ENCODE assay signal across 10 mouse cellular contexts in the genomic region with DNA sequence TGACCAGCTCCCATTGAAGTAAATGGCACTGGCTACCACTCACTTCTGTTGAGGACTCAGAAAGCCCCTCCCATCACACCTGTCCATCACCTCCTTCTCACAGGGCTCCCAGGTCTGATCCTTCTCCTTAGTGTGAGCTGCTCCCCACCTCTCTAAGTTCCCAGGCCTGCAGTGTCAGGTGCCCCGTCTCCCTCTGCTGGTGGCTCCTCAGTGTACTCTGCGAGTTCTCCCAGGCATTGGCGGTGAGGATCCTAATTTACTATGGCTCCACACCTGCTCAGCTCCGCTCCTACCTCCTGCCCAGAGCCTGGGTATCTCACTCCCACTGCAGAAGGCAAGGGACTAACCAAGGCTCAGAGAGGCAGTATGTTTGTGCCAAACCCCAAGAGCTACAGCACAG. TPM values are rescaled to one million over a fixed set of nuclear protein-coding genes. Genes with fewer than 3 reads are reported as not detected.
DNase-seq lines count a peak whose midpoint lies in the region; ATAC-seq and TF ChIP-seq lines count a peak whose summit lies in the region.
"Had no signal": no experiment of that assay in that cellular context is flagged by ENCODE, and none has a peak within 500 bp of the region (broad histone marks: within the 10 kb centered on the region; RNA-seq: fewer than 3 reads in every experiment).

No protein-coding gene starts in this region.

- H3K4me1 ChIP-seq in forebrain, embryonic 10.5 days, result peaks cover 68% of the 10 kb centered on the region
- H3K4me1 ChIP-seq in forebrain, embryonic 12.5 days, result peaks cover 64% of the 10 kb centered on the region
- peaks cover 56% of the 10 kb centered on the region for H3K4me1 ChIP-seq in midbrain, embryonic 12.5 days
- peaks cover 63% of the 10 kb centered on the region for H3K4me1 ChIP-seq in midbrain, embryonic 13.5 days (replicated peaks)
- 0 out of 2 replicates have a peak, but pooled peaks cover 4% of the 10 kb centered on the region for H3K4me1 ChIP-seq in intestine, postnatal 0 days (replicated peaks; ENCODE audit: control insufficient read depth, insufficient read depth, low read length)

- TF ChIP-seq CTCF in intestine, postnatal 0 days (IDR thresholded peaks at IDR 0.05; ENCODE audit: low read depth), result peak; percentile 56

- DNase-seq in forebrain, embryonic 10.5 days (ENCODE audit: extremely low spot score, low spot score), result peak; percentile 30
- peak; percentile 31 for DNase-seq in right cerebral cortex, postnatal 25 days
- DNase-seq in yolk sac, embryonic 10.5 days (ENCODE audit: low spot score), result no peak
- DNase-seq in kidney, adult 9 months, result no peak

- peaks cover 100% of the 10 kb centered on the region for H3K27me3 ChIP-seq in forebrain, embryonic 10.5 days (ENCODE audit: poor library complexity, severe bottlenecking)
- peaks cover 100% of the 10 kb centered on the region for H3K27me3 ChIP-seq in forebrain, embryonic 12.5 days
- peaks cover 100% of the 10 kb centered on the region for H3K27me3 ChIP-seq in midbrain, embryonic 12.5 days
- H3K27me3 ChIP-seq in midbrain, embryonic 13.5 days, result peaks cover 96% of the 10 kb centered on the region
- H3K27me3 ChIP-seq in intestine, postnatal 0 days (replicated peaks; ENCODE audit: control insufficient read depth, insufficient read depth, low read length), result peaks cover 50% of the 10 kb centered on the region

- WGBS in forebrain, embryonic 10.5 days, result 9% methylated on average over 4 of the region's 4 CpGs
- WGBS in forebrain, embryonic 12.5 days, result 4% methylated on average over 4 of the region's 4 CpGs
- WGBS in midbrain, embryonic 12.5 days, result 5% methylated on average over 4 of the region's 4 CpGs
- WGBS in midbrain, embryonic 13.5 days, result 7% methylated on average over 4 of the region's 4 CpGs
- WGBS in intestine, postnatal 0 days, result 24% methylated on average over 4 of the region's 4 CpGs

- ATAC-seq in forebrain, embryonic 12.5 days (ENCODE audit: low FRiP score), result no peak
- no peak for ATAC-seq in midbrain, embryonic 12.5 days (ENCODE audit: low FRiP score, low read depth)
- ATAC-seq in midbrain, embryonic 13.5 days, result no peak
- ATAC-seq in intestine, postnatal 0 days, result no peak

- H3K4me3 ChIP-seq in forebrain, embryonic 10.5 days, result no peak overlapping the region
- H3K4me3 ChIP-seq in forebrain, embryonic 12.5 days (replicated peaks), result no peak overlapping the region
- H3K4me3 ChIP-seq in midbrain, embryonic 12.5 days, result no peak overlapping the region
- H3K4me3 ChIP-seq in midbrain, embryonic 13.5 days (replicated peaks), result no peak overlapping the region
- H3K4me3 ChIP-seq in intestine, postnatal 0 days (ENCODE audit: low read depth, low read length), result no peak overlapping the region
- H3K4me3 ChIP-seq: limb, embryonic 13.5 days had no signal

- H3K9me3 ChIP-seq in forebrain, embryonic 10.5 days, result no peaks in the 10 kb centered on the region
- no peaks in the 10 kb centered on the region for H3K9me3 ChIP-seq in forebrain, embryonic 12.5 days
- H3K9me3 ChIP-seq in midbrain, embryonic 12.5 days, result no peaks in the 10 kb centered on the region
- H3K9me3 ChIP-seq in midbrain, embryonic 13.5 days, result no peaks in the 10 kb centered on the region
- H3K9me3 ChIP-seq in intestine, postnatal 0 days (ENCODE audit: control insufficient read depth), result no peaks in the 10 kb centered on the region
- H3K9me3 ChIP-seq: limb, embryonic 13.5 days had no signal

- H3K4me2 ChIP-seq in forebrain, embryonic 12.5 days, result no peak overlapping the region
- H3K4me2 ChIP-seq in midbrain, embryonic 12.5 days (replicated peaks), result no peak overlapping the region
- no peak overlapping the region for H3K4me2 ChIP-seq in midbrain, embryonic 13.5 days (replicated peaks)
- H3K4me2 ChIP-seq in intestine, postnatal 0 days (replicated peaks; ENCODE audit: low read depth), result no peak overlapping the region

- H3K9ac ChIP-seq in forebrain, embryonic 12.5 days, result no peak overlapping the region
- no peak overlapping the region; the same call in 1 of the 2 replicates for H3K9ac ChIP-seq in midbrain, embryonic 12.5 days (replicated peaks)
- H3K9ac ChIP-seq in midbrain, embryonic 13.5 days (replicated peaks), result no peak overlapping the region
- no peak overlapping the region for H3K9ac ChIP-seq in intestine, postnatal 0 days (ENCODE audit: low read depth, low read length)
- H3K9ac ChIP-seq: limb, embryonic 13.5 days had no signal

- H3K27ac ChIP-seq in forebrain, embryonic 10.5 days, result 0 out of 2 replicates have a peak overlapping the region, but pooled peaks have one; percentile 11
- H3K27ac ChIP-seq in forebrain, embryonic 12.5 days, result no peak overlapping the region
- peak overlapping the region; percentile 36; the same call in 1 of the 2 replicates for H3K27ac ChIP-seq in midbrain, embryonic 12.5 days (replicated peaks)
- no peak overlapping the region; the same call in 1 of the 2 replicates for H3K27ac ChIP-seq in midbrain, embryonic 13.5 days
- H3K27ac ChIP-seq in intestine, postnatal 0 days (ENCODE audit: low read depth, low read length), result no peak overlapping the region
- H3K27ac ChIP-seq: limb, embryonic 13.5 days had no signal

- H3K36me3 ChIP-seq in forebrain, embryonic 10.5 days (replicated peaks), result no peaks in the 10 kb centered on the region
- no peaks in the 10 kb centered on the region for H3K36me3 ChIP-seq in forebrain, embryonic 12.5 days (replicated peaks)
- no peaks in the 10 kb centered on the region for H3K36me3 ChIP-seq in midbrain, embryonic 12.5 days
- H3K36me3 ChIP-seq in midbrain, embryonic 13.5 days, result no peaks in the 10 kb centered on the region
- H3K36me3 ChIP-seq in intestine, postnatal 0 days (ENCODE audit: control insufficient read depth, insufficient read depth), result no peaks in the 10 kb centered on the region
- H3K36me3 ChIP-seq: limb, embryonic 13.5 days had no signal

RNA-seq across cellular contexts. Expression of a gene that starts 57.0 kb away (rescaled TPM):
- 1.3 and 1.5 TPM in 2 replicates for polyA plus RNA-seq in forebrain, embryonic 10.5 days (2016; fragmentation: Nextera tagmentation; extraction: Ambion mirVana)
- 0.84 and 0.91 TPM in 2 replicates for polyA plus RNA-seq in forebrain, embryonic 12.5 days (2016; fragmentation: Nextera tagmentation; extraction: Ambion mirVana)
- 2.3 and 2.8 TPM in 2 replicates for polyA plus RNA-seq in midbrain, embryonic 12.5 days (2016; fragmentation: Nextera tagmentation; extraction: Ambion mirVana)
- 2.5 and 2.7 TPM in 2 replicates for polyA plus RNA-seq in midbrain, embryonic 13.5 days (2015; fragmentation: Nextera tagmentation; extraction: Ambion mirVana)
- polyA plus RNA-seq in intestine, postnatal 0 days (2015; fragmentation: Nextera tagmentation; extraction: Ambion mirVana), result not detected in 2 replicates
- polyA plus RNA-seq: C2C12 had no signal

Comparison
In these comparisons a context has a peak if more than half of its experiments do, and no peak if none do; other contexts are left out.
1. H3K27ac ChIP-seq: peak in forebrain, embryonic 10.5 days (single experiment) and midbrain, embryonic 12.5 days (single experiment); none in forebrain, embryonic 12.5 days (single experiment), midbrain, embryonic 13.5 days (single experiment) and intestine, postnatal 0 days (single experiment).
2. DNase-seq: peak in forebrain, embryonic 10.5 days (single experiment) and right cerebral cortex, postnatal 25 days (single experiment); none in yolk sac, embryonic 10.5 days (single experiment) and kidney, adult 9 months (single experiment).